Mouse (Mus musculus): Measurements from ENCODE around the gene Stmn1. TPM values are rescaled to one million over a fixed set of nuclear protein-coding genes. Genes with fewer than 3 reads are reported as not detected.

Gene Stmn1
- polyA plus RNA-seq, 1 experiment from 2014 or later = 1,880 TPM

DNA sequence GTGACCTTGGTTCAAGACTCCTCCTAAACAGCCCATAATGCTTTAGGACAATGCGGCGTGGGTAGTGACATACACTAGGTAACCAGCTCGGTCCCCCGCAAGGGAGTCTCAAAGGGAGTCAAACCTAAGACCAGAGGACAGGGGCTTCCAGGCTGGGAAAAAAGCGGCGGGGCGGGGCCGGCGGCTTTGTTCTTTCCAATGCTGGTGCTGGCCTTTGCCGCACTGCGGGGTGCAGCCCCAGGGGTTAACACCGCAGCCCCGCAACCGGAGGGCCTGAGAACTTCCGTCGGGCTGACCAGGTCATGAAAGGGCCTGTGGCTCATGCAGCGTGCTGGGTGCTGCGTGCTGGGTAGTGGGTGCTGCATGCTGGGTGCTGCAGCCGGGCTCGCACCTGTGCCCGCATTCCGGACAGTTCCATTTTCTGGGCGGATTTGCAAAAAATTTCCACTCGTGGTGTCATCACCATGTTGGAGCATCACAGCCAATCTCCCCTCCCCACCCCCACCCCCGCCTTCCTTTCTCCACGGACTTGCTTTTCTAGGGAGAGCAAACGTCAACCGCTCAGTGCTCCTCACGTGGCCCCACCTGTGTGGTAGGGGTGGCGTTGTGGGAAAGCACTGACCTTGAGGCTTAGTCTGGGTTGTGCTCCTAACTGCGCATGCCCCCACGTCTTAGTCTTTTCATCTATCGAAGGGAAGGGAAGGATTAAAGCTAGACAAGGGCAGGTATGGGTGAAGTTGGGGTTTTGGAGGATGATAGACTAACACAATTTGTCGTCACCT is 14.3 kb upstream of the Stmn1 start:
- no peak for ATAC-seq (ENCODE audit: low FRiP score, low TSS enrichment)
- Histone ChIP-seq H3K27ac (ENCODE audit: low read depth, low read length) (no peak overlapping the region), H3K36me3 (ENCODE audit: control insufficient read depth, insufficient read depth, low read length) (no peaks in the 10 kb centered on the region), H3K4me1 (ENCODE audit: control insufficient read depth, insufficient read depth, low read length) (peaks cover 11% of the 10 kb centered on the region; the same call in 1 of the 2 replicates), H3K4me3 (ENCODE audit: low read length) (peak overlapping the region; percentile 12; the same call in 1 of the 2 replicates), H3K27me3 (ENCODE audit: control insufficient read depth, insufficient read depth, low read length) (peaks cover 13% of the 10 kb centered on the region), H3K9ac (ENCODE audit: low read depth, low read length) (no peak overlapping the region), H3K9me3 (ENCODE audit: control insufficient read depth, low read length) (no peaks in the 10 kb centered on the region), H3K4me2 (replicated peaks; ENCODE audit: low read depth, low read length) (0 out of 2 replicates have a peak overlapping the region, but pooled peaks have one; percentile 17)
- 31% methylated on average over 34 of the region's 34 CpGs for WGBS

DNA sequence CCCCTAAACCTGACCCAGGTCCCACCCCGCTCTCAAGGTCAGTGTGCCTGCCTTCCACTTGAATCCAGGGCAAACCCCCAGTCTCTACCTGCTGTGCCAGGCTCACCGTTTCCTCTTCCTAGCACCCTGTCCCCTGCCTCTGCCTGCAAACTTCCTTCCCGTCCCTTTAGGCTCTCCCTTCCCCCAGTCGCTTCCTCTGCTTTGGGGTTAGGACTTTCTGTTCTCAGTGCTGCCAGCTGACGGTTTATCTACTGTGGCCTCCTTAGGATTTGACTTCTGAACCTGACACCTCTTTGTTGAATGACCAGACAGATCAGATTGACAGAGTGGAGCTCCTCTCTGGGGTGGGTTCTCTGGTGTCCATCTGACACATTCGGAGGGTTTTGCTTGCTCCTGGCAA is 12.8 kb upstream of the Stmn1 start:
- H3K9me3 ChIP-seq (ENCODE audit: control insufficient read depth, low read length) = no peaks in the 10 kb centered on the region
- peaks cover 7% of the 10 kb centered on the region; the same call in 1 of the 2 replicates for H3K4me1 ChIP-seq (ENCODE audit: control insufficient read depth, insufficient read depth, low read length)
- ATAC-seq (ENCODE audit: low FRiP score, low TSS enrichment) = no peak
- no peak overlapping the region for H3K9ac ChIP-seq (ENCODE audit: low read depth, low read length)
- WGBS = 43% methylated on average over 6 of the region's 6 CpGs
- H3K36me3 ChIP-seq (ENCODE audit: control insufficient read depth, insufficient read depth, low read length) = no peaks in the 10 kb centered on the region
- H3K27ac ChIP-seq (ENCODE audit: low read depth, low read length) = no peak overlapping the region
- H3K4me2 ChIP-seq (replicated peaks; ENCODE audit: low read depth, low read length) = no peak overlapping the region
- peaks cover 13% of the 10 kb centered on the region for H3K27me3 ChIP-seq (ENCODE audit: control insufficient read depth, insufficient read depth, low read length)
- H3K4me3 ChIP-seq (ENCODE audit: low read length) = no peak overlapping the region

DNA sequence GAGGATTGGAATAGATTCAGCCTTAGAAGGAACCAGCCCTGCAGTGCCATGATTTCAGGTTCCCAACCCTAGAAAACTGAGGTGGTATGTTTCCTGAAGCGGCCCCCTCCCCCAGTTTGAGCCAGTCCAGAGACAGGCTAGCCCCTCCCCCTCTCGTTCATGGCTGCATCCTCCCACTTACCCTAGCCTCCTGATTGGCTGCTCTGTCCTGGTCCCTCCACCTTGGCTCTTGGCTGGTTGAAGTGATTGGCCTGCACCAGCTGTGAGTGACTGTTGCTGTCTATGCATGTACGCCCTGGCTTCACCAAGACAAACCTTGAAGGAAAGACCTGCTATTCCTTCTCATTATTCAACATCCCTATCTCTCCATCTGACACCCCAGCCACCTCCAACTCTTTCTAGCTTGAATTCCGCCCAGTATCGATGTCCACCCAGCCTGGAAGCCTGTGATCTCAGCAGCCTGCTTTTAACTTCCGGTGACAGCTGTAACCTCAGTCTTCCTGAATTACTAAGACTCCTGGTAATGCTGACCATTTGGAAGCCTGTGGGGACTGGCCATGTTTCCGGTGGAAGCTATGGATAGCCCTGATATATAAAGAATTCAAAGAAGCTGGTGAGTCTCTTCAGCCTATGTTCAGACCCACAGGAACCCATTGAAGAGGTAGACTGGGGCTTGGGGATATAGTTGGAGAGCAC is 10.8 kb upstream of the Stmn1 start:
- Histone ChIP-seq H3K9ac (ENCODE audit: low read depth, low read length) (no peak overlapping the region), H3K27me3 (ENCODE audit: control insufficient read depth, insufficient read depth, low read length) (peaks cover 13% of the 10 kb centered on the region), H3K4me2 (replicated peaks; ENCODE audit: low read depth, low read length) (no peak overlapping the region), H3K9me3 (ENCODE audit: control insufficient read depth, low read length) (no peaks in the 10 kb centered on the region), H3K4me1 (ENCODE audit: control insufficient read depth, insufficient read depth, low read length) (no peaks in the 10 kb centered on the region), H3K4me3 (ENCODE audit: low read length) (no peak overlapping the region), H3K36me3 (ENCODE audit: control insufficient read depth, insufficient read depth, low read length) (no peaks in the 10 kb centered on the region), H3K27ac (ENCODE audit: low read depth, low read length) (no peak overlapping the region)
- 55% methylated on average over 7 of the region's 7 CpGs for WGBS
- ATAC-seq (ENCODE audit: low FRiP score, low TSS enrichment) = no peak

DNA sequence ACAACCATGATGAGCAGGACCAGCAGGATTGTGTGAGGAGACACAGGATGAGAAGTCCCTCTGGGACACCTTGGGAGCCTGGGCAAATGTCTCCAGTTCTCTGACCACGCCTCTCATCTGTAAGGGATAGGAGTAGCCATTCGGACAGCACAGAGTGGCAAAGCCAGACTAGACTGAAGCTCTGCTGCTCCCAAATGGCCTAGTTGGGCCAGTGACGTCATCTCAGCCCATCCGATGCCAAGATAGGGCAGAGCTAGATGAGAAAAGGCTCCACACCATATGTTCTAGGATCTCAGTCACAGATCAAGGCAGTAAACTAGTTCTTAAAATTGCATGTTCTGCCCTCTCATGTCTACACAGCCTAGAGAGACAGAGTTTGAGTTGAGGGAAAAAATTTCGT is 9.3 kb upstream of the Stmn1 start:
- no peaks in the 10 kb centered on the region for H3K36me3 ChIP-seq (ENCODE audit: control insufficient read depth, insufficient read depth, low read length)
- H3K27me3 ChIP-seq (ENCODE audit: control insufficient read depth, insufficient read depth, low read length) = peaks cover 5% of the 10 kb centered on the region
- H3K4me1 ChIP-seq (ENCODE audit: control insufficient read depth, insufficient read depth, low read length) = no peaks in the 10 kb centered on the region
- no peak overlapping the region for H3K27ac ChIP-seq (ENCODE audit: low read depth, low read length)
- no peak overlapping the region for H3K9ac ChIP-seq (ENCODE audit: low read depth, low read length)
- H3K4me3 ChIP-seq (ENCODE audit: low read length) = no peak overlapping the region
- no peak for ATAC-seq (ENCODE audit: low FRiP score, low TSS enrichment)
- 71% methylated on average over 5 of the region's 5 CpGs for WGBS
- H3K4me2 ChIP-seq (replicated peaks; ENCODE audit: low read depth, low read length) = no peak overlapping the region
- H3K9me3 ChIP-seq (ENCODE audit: control insufficient read depth, low read length) = no peaks in the 10 kb centered on the region

DNA sequence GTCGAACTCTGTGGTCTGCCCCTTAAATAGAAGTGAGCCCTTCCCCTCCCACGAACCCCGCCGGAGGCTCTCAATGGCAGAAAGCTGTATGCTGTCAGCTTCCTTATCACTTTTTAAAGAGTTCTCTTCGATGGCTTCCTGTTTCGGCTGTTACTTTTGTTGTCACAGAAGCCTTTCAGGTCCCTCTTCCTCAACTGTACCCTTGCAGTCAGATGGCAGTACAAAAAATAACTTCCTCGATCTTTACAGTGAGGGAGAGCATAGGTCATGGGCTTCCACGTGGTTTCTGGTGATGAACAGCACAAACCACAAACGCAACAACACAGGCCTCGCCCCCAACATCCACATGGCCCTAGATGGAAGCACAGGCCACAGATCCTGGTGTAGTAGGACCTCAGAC is 7.8 kb upstream of the Stmn1 start:
- WGBS = 75% methylated on average over 10 of the region's 10 CpGs

DNA sequence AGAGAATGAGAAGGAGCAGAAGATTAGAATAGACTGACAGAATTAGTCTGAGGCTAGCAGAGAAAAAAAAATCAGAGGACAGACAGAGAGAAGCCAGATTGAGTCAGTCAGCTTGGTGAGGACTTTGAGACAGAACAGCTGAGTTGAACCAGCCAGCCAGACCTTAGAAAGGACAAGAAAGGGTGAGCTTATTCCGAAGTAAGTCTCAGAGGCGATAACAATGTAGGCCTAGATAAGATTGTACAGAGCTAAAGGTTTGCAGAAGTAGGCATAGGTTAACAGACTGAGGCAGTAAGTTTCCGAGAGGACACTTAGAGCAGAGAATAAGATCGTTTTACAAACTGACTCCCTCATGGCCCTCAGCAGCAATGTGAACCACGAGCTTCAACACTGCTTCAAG is 6.9 kb upstream of the Stmn1 start:
- Histone ChIP-seq H3K27ac (ENCODE audit: low read depth, low read length) (no peak overlapping the region), H3K27me3 (ENCODE audit: control insufficient read depth, insufficient read depth, low read length) (no peaks in the 10 kb centered on the region), H3K9me3 (ENCODE audit: control insufficient read depth, low read length) (no peaks in the 10 kb centered on the region), H3K36me3 (ENCODE audit: control insufficient read depth, insufficient read depth, low read length) (no peaks in the 10 kb centered on the region), H3K9ac (ENCODE audit: low read depth, low read length) (no peak overlapping the region), H3K4me3 (ENCODE audit: low read length) (no peak overlapping the region), H3K4me1 (ENCODE audit: control insufficient read depth, insufficient read depth, low read length) (no peaks in the 10 kb centered on the region), H3K4me2 (replicated peaks; ENCODE audit: low read depth, low read length) (no peak overlapping the region)
- no peak for ATAC-seq (ENCODE audit: low FRiP score, low TSS enrichment)
- WGBS = 72% methylated on average over 5 of the region's 5 CpGs

More for the DNA sequence above, 7.8 kb upstream of the Stmn1 start:
- no peaks in the 10 kb centered on the region; the same call in 1 of the 2 replicates for H3K27me3 ChIP-seq (ENCODE audit: control insufficient read depth, insufficient read depth, low read length)
- H3K9ac ChIP-seq (ENCODE audit: low read depth, low read length) = no peak overlapping the region
- H3K36me3 ChIP-seq (ENCODE audit: control insufficient read depth, insufficient read depth, low read length) = no peaks in the 10 kb centered on the region
- no peak overlapping the region for H3K4me3 ChIP-seq (ENCODE audit: low read length)
- H3K4me1 ChIP-seq (ENCODE audit: control insufficient read depth, insufficient read depth, low read length) = no peaks in the 10 kb centered on the region
- ATAC-seq (ENCODE audit: low FRiP score, low TSS enrichment) = no peak
- no peaks in the 10 kb centered on the region for H3K9me3 ChIP-seq (ENCODE audit: control insufficient read depth, low read length)
- no peak overlapping the region for H3K27ac ChIP-seq (ENCODE audit: low read depth, low read length)
- no peak overlapping the region for H3K4me2 ChIP-seq (replicated peaks; ENCODE audit: low read depth, low read length)

DNA sequence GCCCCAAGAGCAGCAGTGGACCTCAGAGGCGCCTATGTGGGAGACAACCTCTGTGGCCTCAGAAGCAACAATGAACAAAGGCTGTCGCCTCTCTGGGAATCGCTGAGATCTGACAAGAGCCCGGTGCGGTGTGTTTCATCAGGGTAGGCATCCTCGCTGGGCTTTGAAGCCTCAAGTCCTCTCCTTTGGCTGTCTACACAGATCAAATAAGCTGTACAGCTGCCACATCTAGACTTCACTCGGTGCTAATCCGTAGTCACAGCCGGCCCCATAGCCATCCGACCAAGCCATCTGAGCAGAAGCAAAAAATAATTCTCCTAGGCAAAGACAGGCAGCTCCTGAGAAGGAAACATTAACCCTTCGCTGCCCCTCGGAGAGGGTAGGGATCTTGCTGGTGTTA is 2.3 kb upstream of the Stmn1 start:
- WGBS = 47% methylated on average over 12 of the region's 12 CpGs
- no peaks in the 10 kb centered on the region for H3K9me3 ChIP-seq (ENCODE audit: control insufficient read depth, low read length)
- peaks cover 2% of the 10 kb centered on the region for H3K36me3 ChIP-seq (ENCODE audit: control insufficient read depth, insufficient read depth, low read length)
- no peak overlapping the region for H3K4me2 ChIP-seq (replicated peaks; ENCODE audit: low read depth, low read length)
- no peaks in the 10 kb centered on the region for H3K27me3 ChIP-seq (ENCODE audit: control insufficient read depth, insufficient read depth, low read length)
- ATAC-seq (ENCODE audit: low FRiP score, low TSS enrichment) = no peak
- H3K4me1 ChIP-seq (ENCODE audit: control insufficient read depth, insufficient read depth, low read length) = peaks cover 5% of the 10 kb centered on the region; the same call in 1 of the 2 replicates
- no peak overlapping the region for H3K27ac ChIP-seq (ENCODE audit: low read depth, low read length)
- no peak overlapping the region for H3K4me3 ChIP-seq (ENCODE audit: low read length)
- no peak overlapping the region for H3K9ac ChIP-seq (ENCODE audit: low read depth, low read length)

DNA sequence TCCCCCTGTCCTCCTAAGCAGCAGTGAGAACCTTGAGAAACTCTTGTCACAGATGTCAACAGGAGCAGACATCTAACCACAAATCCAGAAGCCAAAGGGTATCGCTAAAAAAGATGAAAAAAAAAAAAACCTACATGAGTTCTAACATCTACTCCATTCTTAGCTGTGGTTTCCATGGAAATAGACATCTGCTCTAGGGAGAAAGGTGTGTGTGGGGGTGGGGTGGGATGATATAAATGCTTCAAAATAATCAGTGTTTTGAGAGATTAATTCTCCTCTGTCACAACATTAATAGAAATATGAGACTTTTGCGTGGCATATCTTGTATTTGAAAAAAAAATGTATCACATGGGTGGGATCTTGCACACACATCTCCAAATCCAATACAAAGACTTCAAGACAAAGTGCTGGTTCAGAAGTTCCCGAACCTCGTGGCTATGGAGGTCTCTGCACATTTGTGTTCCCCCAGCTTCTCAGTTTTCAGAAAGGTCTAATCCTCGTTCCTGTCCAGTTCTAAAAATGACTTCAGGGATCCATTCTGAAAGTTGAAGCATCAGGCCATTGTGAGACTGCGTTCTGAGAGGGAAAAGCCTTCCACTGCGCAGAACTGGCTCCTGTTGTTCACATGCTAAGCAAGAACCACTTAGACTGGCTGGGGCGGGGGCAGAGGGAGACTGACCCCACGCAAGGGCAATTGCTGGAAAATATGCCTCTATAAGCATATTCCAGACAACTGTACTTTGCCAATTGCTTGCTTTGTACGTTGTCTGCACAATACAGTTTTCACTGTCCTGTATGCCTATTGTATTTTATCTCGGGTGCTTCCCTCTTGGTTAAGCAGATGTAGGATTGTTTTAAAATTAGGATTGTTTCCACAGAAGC is 1.5 kb upstream of the Stmn1 start:
- peak overlapping the region; percentile 72 for H3K4me2 ChIP-seq (replicated peaks; ENCODE audit: low read depth, low read length)
- H3K9ac ChIP-seq (ENCODE audit: low read depth, low read length) = peak overlapping the region; percentile 96; the same call in 1 of the 2 replicates

More for the DNA sequence above, 1.5 kb upstream of the Stmn1 start:
- Histone ChIP-seq H3K4me3 (ENCODE audit: low read length) (no peak overlapping the region), H3K36me3 (ENCODE audit: control insufficient read depth, insufficient read depth, low read length) (peaks cover 9% of the 10 kb centered on the region), H3K27me3 (ENCODE audit: control insufficient read depth, insufficient read depth, low read length) (no peaks in the 10 kb centered on the region), H3K27ac (ENCODE audit: low read depth, low read length) (no peak overlapping the region), H3K4me1 (ENCODE audit: control insufficient read depth, insufficient read depth, low read length) (peaks cover 7% of the 10 kb centered on the region; the same call in 1 of the 2 replicates), H3K9me3 (ENCODE audit: control insufficient read depth, low read length) (no peaks in the 10 kb centered on the region)
- no peak for ATAC-seq (ENCODE audit: low FRiP score, low TSS enrichment)
- WGBS = 75% methylated on average over 11 of the region's 11 CpGs

All from kidney, embryonic 14.5 days (tissue).